Mouse (Mus musculus): Measurements from ENCODE around the gene Cers4. TPM values are rescaled to one million over a fixed set of nuclear protein-coding genes. Genes with fewer than 3 reads are reported as not detected.

Cers4 gene
- total RNA-seq, 2 experiments from 2014 or later, result 5.1 to 10.0 TPM

Other genes with a start within 250 kb of the Cers4 start
- gene Tgfbr3l, start 244.8 kb upstream of the Cers4 start, total RNA-seq (2014; fragmentation: Nextera tagmentation), result 13.1 and 17.0 TPM in 2 replicates
- 2.4 and 2.8 TPM in 2 replicates for gene Tgfbr3l, start 244.8 kb upstream of the Cers4 start, total RNA-seq (2017)
- 14.4 and 14.5 TPM in 2 replicates for gene Snapc2, start 239.9 kb upstream of the Cers4 start, total RNA-seq (2014; fragmentation: Nextera tagmentation)
- gene Snapc2, start 239.9 kb upstream of the Cers4 start, total RNA-seq (2017), result 12.5 and 14.5 TPM in 2 replicates
- 3.8 and 3.9 TPM in 2 replicates for gene Ctxn1, start 233.8 kb upstream of the Cers4 start, total RNA-seq (2014; fragmentation: Nextera tagmentation)
- 0.60 TPM in 1 of 2 replicates, not detected in the other for gene Ctxn1, start 233.8 kb upstream of the Cers4 start, total RNA-seq (2017)
- gene Timm44, start 217.1 kb upstream of the Cers4 start, total RNA-seq (2014; fragmentation: Nextera tagmentation), result 72.1 and 74.5 TPM in 2 replicates
- gene Timm44, start 217.1 kb upstream of the Cers4 start, total RNA-seq (2017), result 113 and 128 TPM in 2 replicates
- 16.9 and 23.2 TPM in 2 replicates for gene Ccl25, start 167.8 kb upstream of the Cers4 start, total RNA-seq (2014; fragmentation: Nextera tagmentation)
- 5.1 and 16.7 TPM in 2 replicates for gene Ccl25, start 167.8 kb upstream of the Cers4 start, total RNA-seq (2017)
- 99.5 and 118 TPM in 2 replicates for gene Elavl1, start 167.6 kb upstream of the Cers4 start, total RNA-seq (2014; fragmentation: Nextera tagmentation)
- gene Elavl1, start 167.6 kb upstream of the Cers4 start, total RNA-seq (2017), result 92.6 and 107 TPM in 2 replicates
- 12.1 and 12.8 TPM in 2 replicates for gene Zfp958, start 120.1 kb downstream of the Cers4 start, total RNA-seq (2014; fragmentation: Nextera tagmentation)
- 14.0 and 22.8 TPM in 2 replicates for gene Zfp958, start 120.1 kb downstream of the Cers4 start, total RNA-seq (2017)

All from granulocyte monocyte progenitor cell, adult 5-6 weeks (primary cell).